Comparison of ENCODE assay signal across 12 mouse cellular contexts in genomic region chr1:72414133-72414532, GRCm38 (mm10).
A peak's percentile ranks its signal among the peaks of the same experiment; 100 is the strongest.
DNase-seq lines count a peak whose midpoint lies in the region; ATAC-seq lines count a peak whose summit lies in the region.
"Had no signal": no experiment of that assay in that cellular context is flagged by ENCODE, and none has a peak within 500 bp of the region (broad histone marks: within the 10 kb centered on the region; RNA-seq: fewer than 3 reads in every experiment).

No protein-coding gene starts in this region.

- DNase-seq in cerebellum, postnatal 10 days: peak; percentile 56 to 57
- DNase-seq in cerebellum, adult 11 months: no peak
- peak; percentile 37 for DNase-seq in brain, embryonic 18.5 days (ENCODE audit: low read depth, low spot score)
- DNase-seq in hindbrain, embryonic 14.5 days (ENCODE audit: low spot score): no peak
- peak; percentile 20 for DNase-seq in midbrain, embryonic 14.5 days
- DNase-seq in embryonic facial prominence, embryonic 10.5 days (ENCODE audit: low spot score): no peak
- DNase-seq in Muller cell, postnatal 12 days (ENCODE audit: inconsistent ontology term): no peak
- DNase-seq: kidney, adult 11 months; right cerebral cortex, postnatal 25 days had no signal

- peak overlapping the region; percentile 52 for H3K27ac ChIP-seq in hindbrain, embryonic 14.5 days
- H3K27ac ChIP-seq in midbrain, embryonic 14.5 days (replicated peaks; ENCODE audit: low read depth, low read length): no peak overlapping the region
- no peak overlapping the region; the same call in 1 of the 2 replicates for H3K27ac ChIP-seq in embryonic facial prominence, embryonic 10.5 days (replicated peaks)
- H3K27ac ChIP-seq: limb, embryonic 15.5 days had no signal

- no peaks in the 10 kb centered on the region for H3K36me3 ChIP-seq in hindbrain, embryonic 14.5 days (replicated peaks; ENCODE audit: control insufficient read depth, insufficient read depth)
- no peaks in the 10 kb centered on the region for H3K36me3 ChIP-seq in midbrain, embryonic 14.5 days (ENCODE audit: control insufficient read depth, insufficient read depth, low read length)
- no peaks in the 10 kb centered on the region for H3K36me3 ChIP-seq in embryonic facial prominence, embryonic 10.5 days (replicated peaks)
- H3K36me3 ChIP-seq: limb, embryonic 15.5 days had no signal

- no peaks in the 10 kb centered on the region for H3K9me3 ChIP-seq in hindbrain, embryonic 14.5 days (ENCODE audit: control insufficient read depth, low read length)
- H3K9me3 ChIP-seq in midbrain, embryonic 14.5 days (ENCODE audit: control insufficient read depth, low read length): no peaks in the 10 kb centered on the region
- no peaks in the 10 kb centered on the region for H3K9me3 ChIP-seq in embryonic facial prominence, embryonic 10.5 days
- H3K9me3 ChIP-seq: limb, embryonic 15.5 days had no signal

- peaks cover 11% of the 10 kb centered on the region; the same call in 1 of the 2 replicates for H3K4me1 ChIP-seq in hindbrain, embryonic 14.5 days (replicated peaks; ENCODE audit: control insufficient read depth, insufficient read depth, low read length)
- H3K4me1 ChIP-seq in midbrain, embryonic 14.5 days (ENCODE audit: control insufficient read depth, insufficient read depth, low read length): peaks cover 8% of the 10 kb centered on the region; the same call in 1 of the 2 replicates
- peaks cover 28% of the 10 kb centered on the region for H3K4me1 ChIP-seq in embryonic facial prominence, embryonic 10.5 days
- H3K4me1 ChIP-seq: limb, embryonic 15.5 days had no signal

- no peak overlapping the region for H3K4me3 ChIP-seq in hindbrain, embryonic 14.5 days (replicated peaks; ENCODE audit: low read length)
- no peak overlapping the region for H3K4me3 ChIP-seq in midbrain, embryonic 14.5 days (replicated peaks; ENCODE audit: low read depth, low read length)
- H3K4me3 ChIP-seq in embryonic facial prominence, embryonic 10.5 days: no peak overlapping the region
- H3K4me3 ChIP-seq: limb, embryonic 15.5 days had no signal

- no peaks in the 10 kb centered on the region for H3K27me3 ChIP-seq in hindbrain, embryonic 14.5 days (ENCODE audit: control insufficient read depth, insufficient read depth, low read length)
- H3K27me3 ChIP-seq in midbrain, embryonic 14.5 days (ENCODE audit: control insufficient read depth, insufficient read depth, low read length): no peaks in the 10 kb centered on the region
- H3K27me3 ChIP-seq in embryonic facial prominence, embryonic 10.5 days (replicated peaks; ENCODE audit: low read depth, poor library complexity, severe bottlenecking): no peaks in the 10 kb centered on the region
- H3K27me3 ChIP-seq: limb, embryonic 15.5 days had no signal

- no peak for ATAC-seq in hindbrain, embryonic 14.5 days (ENCODE audit: low FRiP score)
- no peak for ATAC-seq in midbrain, embryonic 14.5 days (ENCODE audit: low FRiP score, low TSS enrichment)
- ATAC-seq in erythroid progenitor cell, adult 5-6 weeks (replicated peaks; ENCODE audit: low FRiP score, poor library complexity, severe bottlenecking): no peak

- H3K4me2 ChIP-seq in hindbrain, embryonic 14.5 days (replicated peaks): no peak overlapping the region
- H3K4me2 ChIP-seq in midbrain, embryonic 14.5 days (ENCODE audit: low read length): no peak overlapping the region
- H3K4me2 ChIP-seq: heart, embryonic 11.5 days; limb, embryonic 15.5 days had no signal

- 16% methylated on average over 8 of the region's 8 CpGs for WGBS in hindbrain, embryonic 14.5 days
- 40% methylated on average over 8 of the region's 8 CpGs for WGBS in midbrain, embryonic 14.5 days
- 73% methylated on average over 8 of the region's 8 CpGs for WGBS in embryonic facial prominence, embryonic 10.5 days

- H3K9ac ChIP-seq in hindbrain, embryonic 14.5 days: no peak overlapping the region
- H3K9ac ChIP-seq in midbrain, embryonic 14.5 days (replicated peaks; ENCODE audit: low read length): no peak overlapping the region
- H3K9ac ChIP-seq: limb, embryonic 15.5 days had no signal

Comparison
In these comparisons a context has a peak if more than half of its experiments do, and no peak if none do; other contexts are left out.
1. DNase-seq: peak in cerebellum, postnatal 10 days (2 of 2), brain, embryonic 18.5 days (single experiment) and midbrain, embryonic 14.5 days (single experiment); none in cerebellum, adult 11 months (single experiment), hindbrain, embryonic 14.5 days (single experiment), embryonic facial prominence, embryonic 10.5 days (single experiment) and Muller cell, postnatal 12 days (single experiment).